Mouse (Mus musculus) WW6 (cell line): ENCODE results near the gene Fam19a1.

ENCODE experiments used
- DNase-seq: peaks from one replicate; pipeline ENCODE4 v3.0.0-alpha.2; 2013; ENCODE audit warnings: low read depth, low spot score

Fam19a1 gene

DNA sequence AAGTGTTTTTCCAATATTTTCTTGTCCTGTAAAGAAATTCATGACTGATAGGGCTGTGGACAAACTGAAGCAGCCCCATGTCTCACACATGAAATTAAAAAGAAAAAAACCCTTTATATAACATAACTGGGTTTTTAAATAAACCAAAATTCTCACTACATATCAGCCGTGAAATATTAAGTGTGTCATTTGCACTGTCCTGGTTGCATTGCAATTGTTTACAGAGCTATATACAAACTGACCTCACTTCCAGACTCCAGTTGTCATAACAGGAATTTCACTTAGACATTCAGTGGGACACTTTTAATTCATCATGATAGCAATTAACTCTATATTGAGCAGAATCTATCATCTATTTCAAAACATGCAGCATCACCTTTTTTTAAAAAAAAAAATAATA is 553.4 kb downstream of the Fam19a1 start:
- no peak for DNase-seq

DNA sequence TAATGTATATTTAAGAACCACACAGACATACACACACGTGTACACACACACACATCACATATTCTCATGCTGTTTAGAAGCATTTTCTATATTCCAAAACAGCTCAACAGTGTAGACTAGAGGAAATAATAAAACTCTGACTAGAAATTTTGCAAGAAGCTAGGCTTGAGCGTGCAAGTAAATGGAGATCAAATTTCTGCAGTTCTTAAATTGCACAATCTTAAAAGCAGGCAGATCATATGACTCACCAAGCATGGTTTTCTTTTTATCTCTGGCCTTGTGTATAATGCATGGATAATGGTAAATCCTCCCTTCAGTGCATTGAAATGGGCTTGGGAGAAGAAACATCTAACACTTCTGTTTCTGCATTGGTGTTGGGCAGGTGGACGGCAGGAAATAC is 564.9 kb downstream of the Fam19a1 start:
- DNase-seq: no peak
